Mouse (Mus musculus) heart, postnatal 0 days (tissue): ENCODE data around the gene Otx1. TPM values are rescaled to one million over a fixed set of nuclear protein-coding genes. Genes with fewer than 3 reads are reported as not detected.
A peak's percentile ranks its signal among the peaks of the same experiment; 100 is the strongest.

Experiments used
- ATAC-seq: fragments of 200-750 bp; cut with Nextera tagmentation; 2 replicates; pipeline ENCODE4 v1.8.0; 2017; ENCODE audit warnings: low read depth, moderate number of reproducible peaks, moderate library complexity; ENCODE audit not compliant: insufficient read depth
- DNase-seq: peaks from one replicate; pipeline ENCODE4 v3.0.0-alpha.2; 2016; ENCODE audit warnings: low spot score
- H3K27ac ChIP-seq: fragments of 300-500 bp; sonication (generic); 2 replicates; pipeline ENCODE4 v1.5.1; 2014; ENCODE audit warnings: low read depth, mild to moderate bottlenecking
- H3K27me3 ChIP-seq: fragments of 300-500 bp; sonication (generic); 2 replicates; pipeline ENCODE4 v1.6.1; 2014; ENCODE audit warnings: low read length, mixed read lengths; ENCODE audit not compliant: control insufficient read depth, insufficient read depth
- H3K36me3 ChIP-seq: fragments of 300-500 bp; sonication (generic); replicated peaks from 2 replicates; pipeline ENCODE4 v1.6.1; 2014; ENCODE audit warnings: low read length, mixed read lengths; ENCODE audit not compliant: control insufficient read depth, insufficient read depth
- H3K4me1 ChIP-seq: fragments of 300-500 bp; sonication (generic); 2 replicates; pipeline ENCODE4 v1.6.1; 2014; ENCODE audit warnings: antibody characterized with exemption; ENCODE audit not compliant: control insufficient read depth, insufficient read depth
- H3K4me2 ChIP-seq: fragments of 300-500 bp; sonication (generic); 2 replicates; pipeline ENCODE4 v1.6.1; 2014; ENCODE audit warnings: low read depth, mild to moderate bottlenecking, low read length, moderate library complexity
- H3K4me3 ChIP-seq: fragments of 300-500 bp; sonication (generic); 2 replicates; pipeline ENCODE4 v1.5.1; 2014; ENCODE audit warnings: low read depth, low read length
- H3K9ac ChIP-seq: fragments of 300-500 bp; sonication (generic); replicated peaks from 2 replicates; pipeline ENCODE4 v1.6.1; 2014; ENCODE audit warnings: low read depth, low read length, mixed read lengths
- H3K9me3 ChIP-seq: fragments of 300-500 bp; sonication (generic); replicated peaks from 2 replicates; pipeline ENCODE4 v1.6.1; 2016; ENCODE audit warnings: low read length; ENCODE audit not compliant: control insufficient read depth
- CTCF ChIP-seq: IDR thresholded peaks from 2 replicates; pipeline ENCODE4 v1.5.1; 2016; ENCODE audit warnings: antibody characterized with exemption, control low read depth, low read depth
- EP300 ChIP-seq: IDR thresholded peaks from 2 replicates; pipeline ENCODE4 v1.6.1; 2016; ENCODE audit warnings: antibody characterized with exemption, low read depth
- WGBS: fragments of 180-500 bp; shearing (Covaris S2); extraction: QIAGEN DNeasy Blood & Tissue Kit; methylation state at CpG from one replicate; pipeline ENCODE4 v1.1.7; 2014; 5-methylcytosine and 5-hydroxymethylcytosine counted together
- polyA plus RNA-seq: library from polyadenylated mRNA; unstranded; fragments of >200 nt; fragmentation: Nextera tagmentation; extraction: Ambion mirVana; gene quantifications from 2 replicates; pipeline ENCODE4 v1.2.1, GENCODE M21; 2015
- total RNA-seq: library from RNA; depleted of rRNA; stranded (reverse); fragments of >200 nt; gene quantifications from 2 replicates; pipeline ENCODE4 v1.2.3, GENCODE M21; 2014; ENCODE audit warnings: low replicate concordance

Gene Otx1
- total and polyA plus RNA-seq, 2 experiments from 2014 or later, result 0.04 TPM; not detected in 1

DNA sequence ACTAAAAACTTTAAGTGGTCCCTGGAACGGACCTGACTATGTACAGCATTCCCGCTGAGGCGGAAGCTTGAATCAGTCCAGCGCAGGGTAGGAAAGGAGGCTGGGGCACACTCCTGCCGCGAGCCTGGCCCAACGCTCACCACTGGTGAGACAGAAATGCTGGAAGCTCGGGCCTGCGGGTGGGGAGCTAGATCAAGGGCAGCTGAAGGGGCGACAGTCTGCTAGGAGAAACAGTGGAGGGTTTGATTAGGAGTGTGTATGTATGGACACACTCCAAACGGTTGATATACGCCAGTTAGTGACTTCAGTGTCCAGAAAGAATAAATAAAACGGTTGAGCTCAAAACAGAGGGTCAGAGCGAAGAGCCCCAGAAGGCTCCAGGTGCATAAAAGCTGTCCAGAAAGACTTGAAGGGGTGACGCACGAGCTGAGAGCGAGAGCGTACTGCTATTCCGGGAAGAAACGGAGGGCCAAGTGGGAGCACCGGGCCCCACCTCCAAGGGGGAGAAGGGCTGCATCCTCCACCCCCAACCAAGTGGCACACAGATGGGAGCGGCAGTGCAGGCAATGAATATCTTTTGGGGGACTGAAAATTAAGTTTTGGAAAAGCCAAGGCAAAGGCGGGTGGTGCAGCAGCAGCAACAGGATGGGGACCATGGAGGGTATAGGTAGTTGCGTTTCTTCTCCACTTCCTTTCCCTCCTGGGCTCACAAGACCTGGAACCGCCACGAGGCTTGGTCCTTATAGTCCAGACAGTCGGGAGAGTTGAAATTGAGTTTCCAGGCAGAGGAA lies 7.0 kb downstream of the Otx1 start:
- ATAC-seq (no peak), DNase-seq (no peak)
- H3K9ac ChIP-seq, result no peak overlapping the region

DNA sequence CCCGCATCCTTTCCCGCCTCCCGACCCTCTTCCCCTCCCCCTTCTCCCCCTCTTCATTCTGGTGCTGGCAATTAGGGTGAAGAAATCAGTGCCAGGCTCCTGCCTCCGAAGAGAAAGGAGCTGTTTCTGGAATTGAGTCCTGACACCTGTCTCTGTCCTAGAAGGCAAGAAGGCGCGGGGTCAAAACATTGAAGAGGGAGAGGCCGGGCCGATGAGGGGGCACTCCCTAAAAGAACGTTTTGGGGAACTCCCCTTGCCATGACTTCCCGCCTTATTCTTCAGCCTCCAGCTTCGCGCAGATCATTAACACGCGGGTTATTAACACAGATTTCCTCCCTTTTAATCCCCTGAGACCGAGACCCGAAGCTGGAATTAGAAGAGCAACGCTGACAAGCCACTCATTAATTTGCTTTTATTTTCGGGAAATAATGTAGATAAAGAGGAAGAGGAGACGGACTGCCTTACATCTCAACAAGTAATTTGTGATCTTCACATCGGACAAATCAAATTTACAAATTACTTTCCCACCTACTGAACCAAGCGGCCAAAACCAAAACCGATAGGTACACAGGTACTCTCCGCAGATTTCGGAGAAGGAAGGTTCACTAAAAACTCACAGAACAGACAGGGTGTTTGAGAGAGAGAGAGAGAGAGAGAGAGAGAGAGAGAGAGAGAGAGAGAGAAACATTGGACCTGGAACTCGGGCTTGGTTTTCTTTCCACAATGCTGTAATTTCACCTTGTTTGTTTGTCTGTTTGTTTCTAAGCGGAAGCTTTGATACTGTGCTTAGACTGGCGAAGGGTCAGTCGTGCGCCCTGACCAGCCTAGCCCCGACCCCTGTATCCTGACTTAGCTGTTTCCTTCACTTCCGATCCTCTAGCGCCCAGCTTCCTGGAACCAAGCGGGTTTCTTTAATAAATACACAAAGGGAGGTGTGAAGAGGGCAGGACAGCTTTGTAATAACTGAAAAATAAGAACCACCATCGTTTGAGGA lies 8.0 kb downstream of the Otx1 start:
- DNase-seq (no peak), ATAC-seq (no peak)
- no peak overlapping the region for H3K27ac ChIP-seq
- no peak overlapping the region for H3K4me2 ChIP-seq
- TF ChIP-seq EP300, result no peak
- TF ChIP-seq CTCF, result no peak
- H3K27me3 ChIP-seq, result peaks cover 94% of the 10 kb centered on the region
- WGBS, result 6% methylated on average over 34 of the region's 34 CpGs
- H3K9me3 ChIP-seq, result peaks cover 6% of the 10 kb centered on the region; the same call in 1 of the 2 replicates
- H3K9ac ChIP-seq, result no peak overlapping the region
- no peak overlapping the region for H3K4me3 ChIP-seq
- H3K36me3 ChIP-seq, result no peaks in the 10 kb centered on the region
- H3K4me1 ChIP-seq, result no peaks in the 10 kb centered on the region

More for the DNA sequence above, 7.0 kb downstream of the Otx1 start:
- 9% methylated on average over 27 of the region's 27 CpGs for WGBS
- Histone ChIP-seq H3K27ac (no peak overlapping the region), H3K27me3 (peaks cover 98% of the 10 kb centered on the region), H3K36me3 (no peaks in the 10 kb centered on the region), H3K9me3 (peaks cover 6% of the 10 kb centered on the region; the same call in 1 of the 2 replicates), H3K4me3 (peak overlapping the region; percentile 24; the same call in 1 of the 2 replicates), H3K4me2 (no peak overlapping the region), H3K4me1 (no peaks in the 10 kb centered on the region)
- TF ChIP-seq CTCF (no peak), EP300 (no peak)

DNA sequence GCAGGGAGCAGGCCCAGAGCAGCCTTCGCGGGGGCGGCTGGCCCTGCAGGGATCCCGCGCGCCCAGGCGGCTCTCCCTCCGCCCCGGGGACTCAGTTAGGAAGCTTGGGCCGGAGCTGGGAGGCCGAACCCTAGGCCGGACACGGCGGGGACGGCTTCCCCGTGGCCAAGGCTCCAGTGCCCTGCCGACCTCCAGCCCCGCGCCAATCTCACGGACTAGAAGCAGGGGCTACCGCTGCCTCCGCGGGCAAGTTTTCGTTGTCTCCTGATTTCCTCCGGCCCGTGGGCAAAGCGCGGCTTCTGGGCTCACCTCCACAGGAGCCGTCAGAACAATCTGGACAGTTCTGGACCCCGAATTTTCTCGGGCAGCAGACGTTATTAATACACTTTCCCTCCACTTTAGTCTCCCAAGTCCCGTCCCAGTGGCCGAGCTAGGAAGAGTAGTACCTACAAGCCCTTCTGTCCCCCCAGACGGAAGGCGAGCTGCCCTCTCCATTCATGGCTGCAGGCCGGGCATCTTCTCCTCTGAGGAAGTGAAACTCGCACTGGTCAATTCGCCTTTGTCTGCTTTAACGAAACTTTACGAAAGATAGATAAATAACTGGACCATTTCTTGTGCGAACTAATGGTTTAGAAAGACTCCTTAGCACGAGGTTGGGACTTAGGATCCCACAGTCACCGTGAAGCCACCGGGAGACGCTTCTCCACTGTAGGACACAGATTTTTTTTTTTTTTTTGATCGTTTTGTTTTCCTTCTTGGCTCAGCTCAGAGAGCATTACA lies 8.9 kb downstream of the Otx1 start:
- WGBS, result 2% methylated on average over 38 of the region's 47 CpGs
- Histone ChIP-seq H3K4me2 (no peak overlapping the region), H3K27ac (no peak overlapping the region), H3K27me3 (peaks cover 94% of the 10 kb centered on the region), H3K9ac (no peak overlapping the region), H3K4me3 (peak overlapping the region; percentile 25; the same call in 1 of the 2 replicates), H3K9me3 (peaks cover 6% of the 10 kb centered on the region; the same call in 1 of the 2 replicates), H3K36me3 (no peaks in the 10 kb centered on the region), H3K4me1 (no peaks in the 10 kb centered on the region)
- DNase-seq (no peak), ATAC-seq (no peak)
- no peak for TF ChIP-seq CTCF
- no peak for TF ChIP-seq EP300

DNA sequence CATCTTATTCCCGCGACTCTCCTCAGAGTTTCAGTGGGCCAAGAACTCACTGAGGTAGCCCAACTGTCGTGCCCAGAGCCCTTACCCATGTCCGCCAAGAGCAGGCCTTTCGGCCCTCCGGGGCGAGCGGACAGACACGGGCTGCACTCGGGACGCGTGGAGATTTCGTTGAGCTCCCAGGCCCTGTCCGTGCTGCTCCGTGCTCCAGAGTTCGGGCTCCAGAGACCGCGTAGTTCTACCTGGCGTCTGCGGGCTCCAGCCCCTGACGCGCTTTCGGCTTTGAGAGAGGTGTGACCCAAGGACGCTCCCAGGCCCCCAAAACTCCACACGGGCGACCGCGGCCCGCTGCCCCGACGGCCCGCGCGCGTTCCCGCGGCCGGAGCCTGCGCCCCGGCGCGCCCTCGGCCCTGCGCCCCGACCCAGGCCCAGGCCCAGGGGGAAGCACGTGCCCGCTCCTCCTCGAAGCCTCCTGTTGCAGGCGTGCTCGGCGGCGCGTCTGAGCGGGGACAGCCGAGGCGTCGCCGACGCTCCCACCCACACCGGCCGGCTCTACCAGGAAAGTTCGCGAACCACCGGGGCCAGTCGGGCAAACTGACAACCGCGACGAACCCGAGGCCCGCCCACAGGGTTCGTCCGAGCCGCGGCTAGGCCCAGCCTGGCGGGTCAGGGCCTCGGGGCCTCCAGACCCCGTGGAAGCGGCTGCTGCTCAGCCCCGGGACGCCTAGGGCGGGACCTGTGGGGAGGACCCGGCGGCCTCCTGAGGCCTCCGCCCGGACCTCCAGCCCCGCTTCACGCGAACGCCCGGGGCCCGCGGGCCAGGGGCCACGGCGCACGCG lies 9.7 kb downstream of the Otx1 start:
- Histone ChIP-seq H3K4me2 (no peak overlapping the region), H3K36me3 (no peaks in the 10 kb centered on the region), H3K9me3 (peaks cover 11% of the 10 kb centered on the region; the same call in 1 of the 2 replicates), H3K27ac (no peak overlapping the region), H3K27me3 (peaks cover 94% of the 10 kb centered on the region), H3K4me3 (peak overlapping the region; percentile 25), H3K4me1 (no peaks in the 10 kb centered on the region), H3K9ac (no peak overlapping the region)
- ATAC-seq (peak; percentile 27; the same call in 1 of the 2 replicates), DNase-seq (no peak)
- 4% methylated on average over 93 of the region's 96 CpGs for WGBS
- TF ChIP-seq CTCF (no peak), EP300 (no peak)
